Comparison of ENCODE assay signal across 8 mouse cellular contexts in genomic region chr14:25459998-25460800, GRCm38 (mm10). TPM values are rescaled to one million over a fixed set of nuclear protein-coding genes. Genes with fewer than 3 reads are reported as not detected.
A peak's percentile ranks its signal among the peaks of the same experiment; 100 is the strongest.
DNase-seq lines count a peak whose midpoint lies in the region; ATAC-seq and TF ChIP-seq lines count a peak whose summit lies in the region.

No protein-coding gene starts in this region.

- ATAC-seq in embryonic facial prominence, embryonic 12.5 days (ENCODE audit: insufficient number of reproducible peaks, insufficient read depth, low FRiP score, low TSS enrichment): no peak
- no peak for ATAC-seq in heart, embryonic 14.5 days (ENCODE audit: insufficient number of reproducible peaks, insufficient read depth, low FRiP score, low read depth)
- ATAC-seq in kidney, postnatal 0 days (replicated peaks; ENCODE audit: low FRiP score, low read depth): peak; percentile 1; the same call in 1 of the 2 replicates
- ATAC-seq in erythroid progenitor cell, adult 5-6 weeks (replicated peaks; ENCODE audit: low FRiP score, poor library complexity, severe bottlenecking): no peak

- H3K27ac ChIP-seq in embryonic facial prominence, embryonic 12.5 days: peak overlapping the region; percentile 100
- peak overlapping the region; percentile 96 to 100 for H3K27ac ChIP-seq in heart, embryonic 14.5 days (replicated peaks in 1 of 2; ENCODE audit: control insufficient read depth in 1 of 2, insufficient read depth in 1 of 2, low read depth in 2 of 2, low read length in 2 of 2)
- H3K27ac ChIP-seq in kidney, postnatal 0 days: peak overlapping the region; percentile 100

- H3K4me3 ChIP-seq in embryonic facial prominence, embryonic 12.5 days: peak overlapping the region; percentile 81
- peak overlapping the region; percentile 64 to 93 for H3K4me3 ChIP-seq in heart, embryonic 14.5 days (ENCODE audit: control insufficient read depth in 1 of 2, insufficient read depth in 1 of 2, low read depth in 1 of 2, low read length in 2 of 2)
- peak overlapping the region; percentile 76 for H3K4me3 ChIP-seq in kidney, postnatal 0 days (replicated peaks; ENCODE audit: low read depth, low read length)

- TF ChIP-seq CTCF in kidney, postnatal 0 days (IDR thresholded peaks at IDR 0.05; ENCODE audit: low read depth): no peak

- peak; percentile 49 for DNase-seq in 416B (ENCODE audit: low read depth)
- peak; percentile 60 for DNase-seq in ZHBTc4 (ENCODE audit: low read depth, low spot score)
- DNase-seq in kidney, postnatal 0 days (ENCODE audit: low spot score): peak; percentile 84
- peak; percentile 75 to 85 for DNase-seq in lung, postnatal 4 days
- peak; percentile 24 for DNase-seq in retina, postnatal 7 days (ENCODE audit: low read depth, low spot score)

- no peaks in the 10 kb centered on the region for H3K27me3 ChIP-seq in embryonic facial prominence, embryonic 12.5 days
- no peaks in the 10 kb centered on the region for H3K27me3 ChIP-seq in heart, embryonic 14.5 days (ENCODE audit: control insufficient read depth, insufficient read depth, low read length)
- no peaks in the 10 kb centered on the region for H3K27me3 ChIP-seq in kidney, postnatal 0 days (ENCODE audit: insufficient read depth, low read length)

- H3K36me3 ChIP-seq in embryonic facial prominence, embryonic 12.5 days: no peaks in the 10 kb centered on the region
- H3K36me3 ChIP-seq in heart, embryonic 14.5 days (ENCODE audit: control insufficient read depth, insufficient read depth, low read length): no peaks in the 10 kb centered on the region
- H3K36me3 ChIP-seq in kidney, postnatal 0 days (ENCODE audit: insufficient read depth, low read length): no peaks in the 10 kb centered on the region

- H3K9ac ChIP-seq in embryonic facial prominence, embryonic 12.5 days: peak overlapping the region; percentile 97
- H3K9ac ChIP-seq in heart, embryonic 14.5 days (ENCODE audit: low read length): peak overlapping the region; percentile 99
- peak overlapping the region; percentile 95 for H3K9ac ChIP-seq in kidney, postnatal 0 days (ENCODE audit: low read depth, low read length)

- H3K9me3 ChIP-seq in embryonic facial prominence, embryonic 12.5 days: no peaks in the 10 kb centered on the region
- H3K9me3 ChIP-seq in heart, embryonic 14.5 days (ENCODE audit: control insufficient read depth, low read length): no peaks in the 10 kb centered on the region
- no peaks in the 10 kb centered on the region for H3K9me3 ChIP-seq in kidney, postnatal 0 days (replicated peaks; ENCODE audit: low read length)

- peaks cover 52% of the 10 kb centered on the region for H3K4me1 ChIP-seq in embryonic facial prominence, embryonic 12.5 days
- peaks cover 40 to 58% of the 10 kb centered on the region in 2 experiments for H3K4me1 ChIP-seq in heart, embryonic 14.5 days (ENCODE audit: control insufficient read depth in 2 of 2, insufficient read depth in 2 of 2, low read length in 2 of 2)
- peaks cover 46% of the 10 kb centered on the region for H3K4me1 ChIP-seq in kidney, postnatal 0 days (replicated peaks; ENCODE audit: insufficient read depth, low read length)

- WGBS in embryonic facial prominence, embryonic 12.5 days: 1% methylated on average over 61 of the region's 63 CpGs
- 0% methylated on average over 63 of the region's 63 CpGs for WGBS in heart, embryonic 14.5 days
- under 1% methylated on average over 59 of the region's 63 CpGs for WGBS in kidney, postnatal 0 days

- peak overlapping the region; percentile 80 for H3K4me2 ChIP-seq in embryonic facial prominence, embryonic 12.5 days (replicated peaks)
- H3K4me2 ChIP-seq in heart, embryonic 14.5 days (ENCODE audit: low read length): peak overlapping the region; percentile 83
- peak overlapping the region; percentile 93 for H3K4me2 ChIP-seq in kidney, postnatal 0 days (ENCODE audit: low read length)

RNA-seq across cellular contexts. Expression of gene Zmiz1, which starts 1.2 kb away (rescaled TPM):
- polyA plus RNA-seq in embryonic facial prominence, embryonic 12.5 days (2016; fragmentation: Nextera tagmentation; extraction: Ambion mirVana): 43.8 and 46.3 TPM in 2 replicates
- polyA plus RNA-seq in heart, embryonic 14.5 days (2014; fragmentation: Nextera tagmentation; extraction: Ambion mirVana): 27.7 and 31.3 TPM in 2 replicates
- 25.0 and 26.6 TPM in 2 replicates for polyA plus RNA-seq in kidney, postnatal 0 days (2015; fragmentation: Nextera tagmentation; extraction: Ambion mirVana)
- 20.9 and 36.0 TPM in 2 replicates for total RNA-seq in erythroid progenitor cell, adult 5-6 weeks (2015; ENCODE audit: low replicate concordance)
- total RNA-seq in erythroid progenitor cell, adult 5-6 weeks (2017; ENCODE audit: low replicate concordance): 4.0 and 4.6 TPM in 2 replicates

Comparison
In these comparisons a context has a peak if more than half of its experiments do, and no peak if none do; other contexts are left out.
1. DNase-seq: peak in every context shown above with its lines; median percentile 84 in kidney, postnatal 0 days; 80 in lung, postnatal 4 days; 60 in ZHBTc4; 49 in 416B; 24 in retina, postnatal 7 days.